Mouse (Mus musculus) layer of hippocampus, adult 9-11 months (tissue): ENCODE data around the gene Tbc1d21.

Experiments used
- DNase-seq: peaks from one replicate; pipeline ENCODE4 v3.0.0; 2022

The Tbc1d21 gene

DNA sequence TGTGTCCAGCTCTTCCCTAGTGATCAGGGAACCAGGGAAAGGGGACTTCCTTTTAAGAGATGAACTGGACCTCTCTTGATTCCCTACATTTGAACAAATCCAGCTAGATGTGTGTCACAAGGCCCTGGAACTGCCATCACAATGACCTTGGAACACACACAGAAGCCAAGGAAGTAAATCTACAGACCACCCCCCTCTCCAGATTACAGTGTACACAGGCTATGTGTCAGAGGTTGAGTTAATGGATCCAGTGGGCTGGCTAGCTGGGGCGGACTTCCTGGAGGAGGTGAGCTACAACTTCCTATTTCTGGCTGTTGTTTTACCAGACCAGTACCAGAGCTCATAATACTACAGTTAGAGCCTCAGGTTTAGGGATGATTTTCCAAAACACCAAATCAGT is at the start of gene Tbc1d21:
Gene Tbc1d21 (minus strand): TSS at position 101 of the 400 bp plus-strand sequence.
- no peak for DNase-seq

DNA sequence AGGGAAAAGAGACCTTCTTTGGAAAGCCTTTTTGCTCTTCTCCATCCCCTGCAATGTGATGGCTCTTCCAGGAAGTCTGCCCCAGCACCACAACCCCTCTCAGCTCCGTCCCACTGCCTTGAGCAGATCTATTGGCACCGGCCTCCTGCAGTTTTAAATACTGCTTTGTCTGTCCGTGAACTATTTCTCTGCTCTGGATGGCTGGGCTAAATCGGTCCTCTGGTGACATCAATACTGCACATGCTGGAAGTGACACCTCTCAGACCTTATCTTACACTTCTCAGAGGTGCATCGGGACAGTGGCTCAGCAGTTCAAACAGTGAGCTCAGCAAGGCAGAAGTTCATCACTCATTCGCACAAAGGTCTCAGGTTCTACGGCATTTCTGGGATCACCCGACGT is 41.3 kb upstream of the Tbc1d21 start:
- no peak for DNase-seq

DNA sequence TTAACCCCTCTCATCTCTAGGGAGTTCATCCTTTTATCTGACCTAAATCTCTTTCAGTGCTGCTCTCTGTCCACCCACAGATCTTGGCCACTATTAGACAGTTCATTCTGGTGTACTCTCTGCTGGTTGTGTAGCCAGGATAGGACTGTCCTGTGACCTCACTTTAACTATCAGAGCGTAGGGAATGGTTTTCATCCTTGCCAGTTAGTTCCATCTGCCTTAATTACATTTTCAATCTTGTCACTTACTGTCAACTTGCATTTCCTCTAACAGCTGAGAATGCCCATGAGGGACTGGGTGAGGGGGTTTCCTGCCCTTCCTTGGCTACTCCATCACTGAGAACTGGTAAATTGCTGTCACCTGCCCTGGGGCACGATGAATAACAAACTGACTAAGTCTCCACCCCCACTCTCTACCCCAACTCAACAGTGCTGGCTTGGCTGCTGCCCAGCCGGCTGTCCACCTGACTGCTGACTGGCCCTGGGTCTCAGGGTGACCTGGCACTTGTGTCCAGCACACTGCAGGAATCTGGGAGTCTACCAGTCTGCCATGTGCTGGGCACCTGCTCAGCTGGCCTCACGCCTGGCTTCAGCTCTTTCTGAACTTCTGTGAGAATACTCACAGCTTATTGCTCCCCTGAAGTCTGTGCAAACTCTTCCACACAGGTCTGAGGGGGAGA is 39.9 kb upstream of the Tbc1d21 start:
- no peak for DNase-seq

DNA sequence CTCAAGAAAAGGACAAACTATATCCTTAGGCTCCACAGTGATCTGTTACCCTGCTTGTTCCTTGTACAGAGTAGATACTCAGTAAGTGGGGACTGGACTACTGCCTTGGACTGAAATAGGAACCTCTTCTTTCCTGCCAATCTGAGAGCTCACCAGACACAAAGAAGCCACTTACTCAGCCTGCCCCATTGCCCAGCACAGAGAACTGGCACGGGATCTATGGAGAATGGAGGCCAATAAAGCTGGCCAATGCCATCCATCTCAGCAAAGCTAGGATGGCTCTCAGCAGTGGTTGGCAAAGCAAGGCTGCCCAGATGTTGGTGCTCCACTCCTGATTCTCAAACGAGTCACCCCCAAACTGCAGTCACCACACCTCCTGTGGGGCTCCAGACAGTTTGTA is 39.0 kb upstream of the Tbc1d21 start:
- DNase-seq = peak; percentile 52

DNA sequence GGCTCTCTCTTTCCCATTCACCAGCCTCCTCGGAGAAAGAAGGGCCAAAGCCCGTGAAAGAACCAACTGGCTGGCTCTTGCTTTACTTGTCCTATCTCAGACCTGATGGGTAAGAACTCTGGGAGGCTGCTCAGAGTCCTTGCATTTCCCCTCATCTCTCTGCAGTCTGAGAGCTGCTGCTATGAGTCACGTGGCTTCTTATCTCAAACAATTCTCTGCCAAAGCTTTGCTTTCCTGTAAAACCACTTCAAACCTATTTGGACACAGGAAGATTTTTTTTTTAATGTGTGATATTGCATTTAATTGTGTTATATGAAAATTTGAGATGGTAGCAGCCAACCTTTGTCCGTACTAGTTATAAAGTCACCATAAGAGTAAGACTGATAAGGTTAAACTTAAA is 34.2 kb upstream of the Tbc1d21 start:
- DNase-seq = no peak

DNA sequence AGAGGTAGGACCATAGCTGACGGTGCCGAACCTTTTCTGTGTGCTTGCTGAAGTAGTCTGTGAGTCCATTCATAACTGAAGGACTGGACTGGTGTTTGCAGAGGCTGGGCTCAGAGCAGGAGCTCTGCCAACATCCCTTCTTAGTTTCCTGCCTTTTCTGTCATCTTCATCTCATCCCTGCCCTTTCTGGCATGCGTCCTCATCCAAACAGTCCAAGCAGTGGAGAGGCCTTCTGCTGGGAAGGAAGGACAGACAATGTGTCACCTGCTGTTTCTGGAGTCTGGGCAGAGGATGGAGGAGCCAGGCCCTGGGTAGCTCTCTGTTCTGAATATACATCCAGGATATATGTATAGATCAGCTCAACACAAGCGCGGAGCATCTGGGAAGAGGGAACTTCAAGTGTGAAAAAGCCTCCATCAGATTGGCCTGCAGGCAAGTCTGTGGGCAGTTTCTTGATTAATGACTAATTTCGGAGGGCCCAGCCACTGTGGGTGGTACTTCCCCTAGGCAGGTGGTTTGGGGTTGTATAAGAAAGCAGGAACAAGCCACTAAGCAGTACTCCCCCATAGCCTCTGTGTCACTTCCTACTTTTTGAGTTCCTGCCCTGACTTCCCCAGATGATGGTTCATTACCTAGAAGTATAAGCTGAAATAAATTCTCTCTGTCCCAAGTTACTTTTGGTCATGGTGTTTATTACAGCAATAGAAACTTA is 31.3 kb upstream of the Tbc1d21 start:
- no peak for DNase-seq

DNA sequence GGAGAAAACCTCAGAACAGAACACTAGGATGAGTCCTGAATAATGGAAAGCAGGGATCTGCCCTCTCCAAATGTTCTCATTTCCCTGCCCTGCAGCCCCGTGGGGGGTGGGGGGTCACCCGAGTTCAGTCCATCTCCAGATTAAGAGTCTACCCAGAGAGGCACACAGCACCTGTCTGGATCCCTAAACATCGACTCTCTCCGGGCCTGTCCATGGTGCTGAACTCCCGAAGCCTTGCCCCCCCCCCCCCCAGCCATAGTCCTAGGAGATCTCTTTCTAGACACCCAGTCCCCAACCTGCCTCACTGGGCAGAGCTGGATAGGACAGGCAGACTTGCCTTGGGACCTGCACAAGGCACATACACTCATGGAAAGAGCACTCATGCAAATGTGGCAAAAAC is 29.4 kb upstream of the Tbc1d21 start:
- no peak for DNase-seq

DNA sequence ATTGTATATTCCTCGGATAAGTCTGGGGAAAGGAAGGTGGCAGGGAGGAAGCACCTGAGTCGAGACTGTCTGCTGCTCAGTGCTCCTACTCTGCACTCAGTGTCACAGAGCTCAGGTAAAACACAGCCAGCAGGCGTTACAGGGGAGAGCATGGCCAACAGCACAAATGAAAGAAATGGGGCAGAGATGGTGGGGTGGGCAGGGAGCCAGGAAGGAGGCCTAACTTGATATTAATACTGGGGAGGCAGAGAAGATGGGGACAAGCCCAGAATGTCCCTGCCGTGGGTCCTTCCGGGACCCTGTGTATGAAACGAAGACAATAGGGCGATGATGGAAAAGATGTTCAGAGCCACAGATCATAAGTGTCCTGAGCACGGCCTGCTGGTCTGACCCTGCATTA is 24.4 kb upstream of the Tbc1d21 start:
- DNase-seq = no peak

DNA sequence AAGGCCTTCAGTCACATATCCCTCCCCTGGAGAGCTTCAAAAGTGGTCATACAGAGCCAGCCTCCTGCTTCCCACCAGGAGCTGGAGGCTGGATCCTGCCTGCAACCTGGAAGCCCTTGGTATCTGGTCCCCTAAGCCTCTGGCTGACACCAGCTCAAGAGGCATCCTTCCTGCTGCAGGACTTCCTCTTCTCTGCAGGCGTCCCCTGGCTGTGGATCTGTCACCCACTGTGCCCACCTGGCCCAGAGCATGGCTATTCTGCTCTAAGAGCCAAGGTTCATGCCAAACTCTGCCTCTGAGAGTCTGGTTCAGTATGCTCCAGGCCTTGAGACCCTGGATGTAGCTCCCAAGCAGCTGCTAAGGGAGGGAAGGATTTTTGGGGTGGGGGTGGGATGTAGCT is 23.6 kb upstream of the Tbc1d21 start:
- no peak for DNase-seq

DNA sequence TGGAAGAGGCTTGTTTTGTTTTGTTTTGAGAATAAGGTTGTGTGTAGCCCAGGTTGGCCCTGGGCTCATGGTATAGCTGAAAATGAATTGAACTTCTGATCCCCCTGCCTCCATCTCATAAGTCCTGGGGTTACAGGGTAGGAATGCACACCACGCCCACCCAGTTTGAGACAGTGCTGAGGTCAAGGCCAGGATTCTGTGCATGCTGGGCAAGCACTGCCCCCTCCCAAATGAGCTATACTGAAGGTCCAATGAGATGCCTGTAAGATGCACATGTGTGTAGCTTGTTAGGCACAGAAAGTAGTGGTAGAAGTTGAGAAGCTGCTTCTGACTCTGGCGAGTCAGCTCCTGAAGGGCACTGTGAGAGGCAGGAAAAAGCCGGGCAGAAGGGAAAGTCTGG is 18.1 kb upstream of the Tbc1d21 start:
- no peak for DNase-seq

DNA sequence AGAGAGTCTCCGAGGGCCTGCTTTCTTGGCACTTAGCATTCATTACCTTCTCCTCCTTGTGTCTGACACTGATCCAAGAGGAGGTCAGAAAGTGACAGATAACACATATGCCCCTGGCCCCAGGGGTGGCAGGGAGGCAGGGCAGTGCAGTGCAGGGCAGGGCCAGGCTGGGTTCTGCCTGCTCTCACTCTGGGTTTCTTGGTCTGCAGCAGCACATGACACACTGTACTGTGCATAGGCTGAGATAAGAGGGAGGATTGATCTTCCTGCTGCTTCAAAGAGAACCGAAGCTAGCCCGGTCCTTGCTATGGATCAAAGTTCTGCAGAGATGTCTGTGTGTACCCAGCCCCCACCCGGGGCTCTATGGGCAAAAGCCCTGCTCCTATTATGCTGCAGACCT is 8.6 kb upstream of the Tbc1d21 start:
- DNase-seq = no peak

DNA sequence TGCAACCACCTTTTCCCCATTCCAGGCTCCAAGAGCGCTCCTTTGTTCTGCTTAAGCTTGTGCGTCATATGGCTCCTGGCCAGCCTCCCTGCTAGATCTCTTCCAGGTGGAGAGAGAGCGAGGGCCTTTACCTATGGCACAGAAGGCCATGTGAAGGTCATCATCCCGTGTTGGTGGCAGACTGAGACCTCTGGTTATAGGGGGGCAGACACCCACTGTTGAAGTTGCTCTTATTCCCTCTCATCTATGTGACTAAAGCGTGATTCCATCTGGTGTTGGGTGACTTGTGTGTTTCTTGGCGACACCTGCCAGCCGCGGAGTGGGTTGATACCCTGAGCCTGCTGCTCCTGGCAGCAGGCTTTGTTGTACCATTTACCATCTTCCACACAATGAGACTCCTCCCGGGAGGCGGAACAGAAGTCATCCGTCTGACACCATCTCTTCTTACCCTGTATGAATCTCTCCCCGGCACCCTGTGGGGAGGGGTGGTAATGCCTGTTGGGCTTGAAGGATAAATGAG is 3.7 kb upstream of the Tbc1d21 start:
- DNase-seq = peak; percentile 69

DNA sequence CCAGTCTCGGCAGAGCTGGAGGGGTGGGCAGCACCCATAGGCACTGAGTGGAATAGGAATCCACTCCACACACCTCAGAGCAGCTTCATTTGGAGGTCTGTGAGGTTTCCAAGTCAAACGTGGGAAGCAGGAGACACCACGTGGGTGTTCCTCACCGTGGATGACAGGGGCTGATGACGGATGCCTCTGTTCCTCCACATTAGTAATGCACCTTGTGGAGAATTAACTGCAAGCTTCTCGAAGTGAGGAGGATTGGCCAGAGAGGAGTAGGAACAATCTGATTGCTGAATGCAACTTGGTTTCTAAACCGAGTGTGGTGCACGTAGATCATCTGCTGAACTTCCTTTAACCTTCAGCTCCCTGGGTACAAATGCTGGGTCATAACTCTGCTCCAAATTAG is 1.7 kb upstream of the Tbc1d21 start:
- no peak for DNase-seq

DNA sequence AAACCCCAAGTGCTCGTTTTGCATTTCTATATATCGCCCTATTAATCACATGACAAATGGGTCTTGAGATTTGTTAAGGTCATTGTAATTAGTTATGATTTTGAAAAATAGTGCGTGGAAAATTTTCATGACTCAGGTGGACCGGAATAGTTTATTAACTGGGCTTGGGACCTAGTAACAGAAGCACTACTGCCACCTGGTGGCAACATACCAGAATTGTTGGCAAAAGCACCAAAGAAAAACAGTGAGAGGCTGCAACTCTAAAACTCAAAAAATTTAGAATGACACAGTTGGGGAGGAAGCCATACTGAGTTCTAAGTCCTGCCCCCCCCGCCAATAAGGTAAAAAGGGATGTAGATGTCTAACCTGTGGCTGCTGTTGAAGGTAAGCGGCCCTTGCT is 611 bp downstream of the Tbc1d21 start:
- no peak for DNase-seq

DNA sequence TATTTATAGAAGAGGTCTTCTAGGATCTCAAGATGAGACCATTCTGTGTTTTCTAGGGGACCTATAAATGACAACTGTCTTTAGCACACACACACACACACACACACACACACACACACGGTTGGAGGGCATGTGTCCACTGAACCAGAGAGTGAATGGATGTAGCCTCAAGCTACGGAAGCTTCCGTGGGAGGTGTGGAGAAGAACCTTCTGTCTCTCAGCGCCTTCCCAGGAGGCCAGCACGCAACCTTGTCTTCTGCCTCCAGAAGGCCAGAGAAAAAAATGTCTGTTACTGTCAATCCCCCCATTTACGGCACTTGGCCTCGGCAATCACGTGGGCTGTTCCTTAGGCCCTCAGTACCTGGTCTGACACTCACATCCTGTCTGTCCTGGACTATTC is 5.9 kb downstream of the Tbc1d21 start:
- DNase-seq = no peak

DNA sequence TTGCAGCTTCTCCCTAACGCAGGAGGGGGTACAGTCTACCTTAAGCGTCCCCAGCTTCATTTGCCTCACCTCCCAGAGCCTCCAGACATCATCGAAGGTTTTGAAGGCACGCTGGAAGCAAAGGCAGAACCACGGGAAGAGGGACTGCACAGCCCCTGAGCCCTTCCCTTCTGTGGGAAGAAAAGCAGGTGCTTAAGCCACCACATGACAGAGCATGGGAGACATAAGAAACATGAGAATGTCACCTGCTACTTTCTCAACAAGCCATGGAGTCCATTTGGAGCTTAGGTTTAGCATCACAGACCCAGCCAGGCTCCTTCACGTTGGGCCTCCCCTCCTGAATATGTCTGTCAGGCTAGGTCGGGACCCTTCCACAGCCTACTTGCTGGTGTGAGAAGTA is 8.3 kb downstream of the Tbc1d21 start:
- DNase-seq = no peak

DNA sequence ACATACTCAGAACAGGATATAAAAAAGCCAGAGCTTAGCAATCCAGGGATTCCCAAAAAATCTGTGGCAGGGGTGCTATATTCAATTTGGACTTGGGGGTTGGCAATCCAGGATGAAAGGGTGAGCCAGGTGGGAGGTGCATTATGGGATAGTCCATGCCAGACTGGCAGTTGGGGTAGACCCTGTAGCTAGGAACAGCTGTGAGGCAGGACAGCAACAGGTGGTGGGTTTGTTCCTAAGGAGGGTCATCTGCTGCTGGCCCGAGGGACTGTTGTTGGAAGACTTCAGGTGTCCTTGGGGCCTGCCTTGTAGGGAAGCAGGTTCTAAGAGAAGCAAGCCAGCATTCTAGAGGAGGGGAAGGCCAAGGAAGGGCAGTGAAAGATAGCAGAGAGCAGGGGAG is 8.9 kb downstream of the Tbc1d21 start:
- DNase-seq = no peak

DNA sequence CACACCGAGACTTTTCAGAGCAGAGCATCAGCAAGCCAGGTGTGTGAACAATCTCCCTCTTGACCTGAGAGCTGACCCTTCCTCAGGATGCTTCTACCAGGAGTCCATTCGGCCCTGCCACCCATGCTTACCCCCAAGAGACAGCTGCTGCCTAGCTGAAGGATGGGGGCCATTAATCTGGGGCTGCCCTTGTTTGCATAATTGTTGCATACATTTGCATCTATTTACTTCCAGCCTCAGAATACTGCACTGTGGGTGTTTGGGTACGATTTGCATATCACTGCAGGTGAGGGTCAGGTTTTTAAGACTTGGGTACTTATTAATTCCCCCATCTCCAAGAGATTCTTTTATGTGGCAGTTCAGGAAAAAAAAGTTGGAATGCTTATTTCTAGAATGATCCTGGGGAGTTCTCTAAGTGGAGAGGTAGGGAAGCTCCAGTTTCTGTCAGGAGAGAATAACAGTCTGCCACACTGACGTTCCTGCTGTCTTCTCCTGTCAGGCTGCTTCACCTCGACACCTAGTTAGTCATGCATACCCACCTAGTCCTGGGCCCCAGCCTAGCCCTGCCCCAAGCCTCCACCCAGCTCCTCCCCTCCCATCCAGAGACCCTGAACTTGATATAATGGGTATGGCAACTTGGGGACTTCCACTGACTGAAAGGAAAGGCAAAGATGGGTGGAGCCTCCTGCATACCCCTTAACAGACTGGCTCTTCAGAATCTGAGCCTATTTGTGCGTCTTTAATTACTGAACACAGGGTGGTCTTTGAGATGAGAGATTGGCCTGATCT is 14.8 kb downstream of the Tbc1d21 start:
- no peak for DNase-seq

DNA sequence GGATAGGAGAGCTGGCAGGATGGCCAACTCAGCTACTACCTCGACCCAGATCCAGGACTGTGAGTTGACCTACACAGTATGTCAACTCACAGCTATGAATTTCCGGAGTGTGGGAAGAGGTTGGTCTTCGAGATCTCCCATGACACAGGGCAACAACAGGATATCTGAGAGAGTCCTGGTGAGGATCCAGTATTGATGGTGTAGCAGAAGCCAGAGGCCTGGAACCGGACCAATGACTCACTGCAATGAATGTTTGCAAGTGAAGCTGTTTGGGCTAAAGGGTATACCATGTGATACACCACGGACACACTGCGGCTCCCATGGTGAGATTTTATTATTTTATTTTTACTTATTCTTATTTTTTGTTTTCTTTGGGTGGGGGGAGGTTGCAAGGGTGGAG is 15.6 kb downstream of the Tbc1d21 start:
- DNase-seq = no peak

DNA sequence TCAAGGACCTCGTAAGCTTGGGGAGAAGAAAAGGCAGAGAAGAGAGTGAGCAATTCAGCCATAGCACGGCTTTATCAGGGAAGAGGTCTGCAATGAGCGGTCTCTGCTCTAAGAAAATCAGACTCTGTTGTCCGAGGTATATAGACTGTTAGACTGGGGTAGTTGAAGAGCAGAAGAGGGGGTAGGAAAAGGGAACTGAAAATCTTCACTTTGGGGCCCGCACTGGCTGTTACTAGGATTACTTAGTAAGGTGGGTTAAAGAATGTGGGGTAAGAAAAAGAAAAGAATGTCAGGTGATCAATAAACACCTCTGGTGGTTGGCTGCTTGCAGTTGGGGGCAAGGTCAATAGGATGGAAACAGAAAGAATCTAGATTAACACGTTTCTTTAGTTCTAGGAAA is 17.0 kb downstream of the Tbc1d21 start:
- no peak for DNase-seq

DNA sequence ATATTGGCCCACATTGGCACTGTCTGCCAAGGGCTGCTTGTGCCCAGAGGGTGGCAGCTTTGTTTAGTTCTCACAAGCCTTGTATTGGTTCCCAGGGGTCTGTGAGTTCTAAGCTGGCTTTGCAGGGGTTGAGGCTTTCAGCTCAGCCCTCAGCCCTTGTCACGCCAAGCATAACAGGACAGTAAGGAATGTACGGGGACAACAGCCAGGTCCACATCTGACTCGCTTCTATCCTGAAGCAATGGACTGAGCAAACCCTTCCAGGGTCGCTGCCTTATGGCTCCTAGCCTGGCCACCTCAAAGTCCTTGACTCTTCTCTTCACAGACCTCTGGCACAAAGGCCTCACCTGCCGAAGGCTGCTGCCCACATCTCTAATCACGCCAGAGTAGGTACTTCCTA is 22.5 kb downstream of the Tbc1d21 start:
- no peak for DNase-seq

DNA sequence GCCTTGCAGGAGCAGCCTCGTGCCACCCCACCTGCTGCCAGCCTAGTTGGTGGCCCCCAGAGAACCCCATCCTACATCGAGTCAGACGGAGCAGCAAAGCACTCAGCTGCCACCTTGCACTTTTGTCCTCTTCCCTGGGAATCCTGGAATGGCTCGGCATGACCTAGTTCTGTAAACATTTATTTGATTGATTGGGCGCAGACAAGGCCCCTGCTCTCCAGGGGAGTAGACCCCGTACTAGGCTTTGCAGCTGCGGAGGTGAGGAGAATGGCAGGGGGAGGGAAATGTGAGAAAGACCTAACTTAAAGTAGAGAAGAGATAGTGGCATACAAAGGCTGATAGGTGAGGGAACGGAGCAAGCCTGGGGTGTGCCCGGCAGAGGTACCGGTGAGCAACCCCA is 23.8 kb downstream of the Tbc1d21 start:
- no peak for DNase-seq

DNA sequence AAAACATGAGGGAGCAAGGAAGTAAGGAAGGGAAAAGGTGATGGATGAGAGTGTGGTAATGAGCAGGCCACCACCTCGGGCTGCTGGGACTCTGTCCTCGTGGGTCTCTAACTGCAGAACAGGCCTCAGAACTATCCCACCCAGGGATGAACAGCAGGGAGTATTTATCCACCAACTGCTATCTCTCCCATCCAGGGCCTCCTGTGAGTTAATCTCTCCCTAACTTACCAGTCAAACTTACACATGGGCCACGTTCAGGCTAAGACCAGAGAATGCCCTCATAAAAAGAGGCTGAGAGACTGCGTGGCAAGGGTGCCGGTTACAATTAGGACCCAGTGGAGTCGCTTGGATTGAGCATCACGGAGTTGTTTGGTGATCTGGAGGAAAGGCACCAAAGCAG is 24.3 kb downstream of the Tbc1d21 start:
- DNase-seq = no peak

DNA sequence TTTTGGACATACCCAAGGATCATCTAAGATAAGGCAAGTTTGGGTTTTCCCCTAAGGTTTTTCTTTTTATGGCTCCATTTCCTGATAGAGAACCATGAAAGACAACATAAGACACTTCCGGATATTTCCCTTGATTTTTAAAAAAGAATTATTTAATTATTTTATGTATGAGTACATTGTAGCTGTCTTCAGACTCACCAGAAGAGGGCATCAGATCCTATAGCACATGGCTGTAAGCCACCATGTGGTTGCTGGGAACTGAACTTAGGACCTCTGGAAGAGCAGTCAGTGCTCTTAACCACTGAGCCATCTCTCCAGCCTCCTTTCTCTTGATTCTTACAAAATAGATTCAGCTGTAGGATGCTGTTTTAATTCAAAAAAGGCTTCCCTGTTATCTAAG is 28.5 kb downstream of the Tbc1d21 start:
- DNase-seq = no peak
